Mouse (Mus musculus) regulatory T cell (primary cell): ENCODE results near the gene Med14.

ENCODE experiments used
- in situ Hi-C: fragments of 300-600 bp; cut with MboI, MseI; formaldehyde crosslinking; loops from one replicate; pipeline ENCODE4 v1.15.1; 2025; ENCODE audit warnings: high pct_unique_total_duplicates

The Med14 gene

GRCm38 (mm10) chrX:12673054-12673775 lies 88.7 kb downstream of the Med14 start, which contains the start of gene 1810030O07Rik:
1810030O07Rik (minus strand) TSS chrX:12673668.
- in situ Hi-C loops, result no loop called here

- in situ Hi-C loops, result no loop called here
Observed at GRCm38 (mm10) chrX:12653879-12654278, 108.0 kb downstream of the Med14 start.

- in situ Hi-C loops, result no loop called here
Observed at GRCm38 (mm10) chrX:12651906-12652305, 110.0 kb downstream of the Med14 start.

GRCm38 (mm10) chrX:12645531-12646304 lies 116.2 kb downstream of the Med14 start:
- in situ Hi-C loops, result no loop called here

- in situ Hi-C loops, result no loop called here
Observed at GRCm38 (mm10) chrX:12644976-12645375, 116.9 kb downstream of the Med14 start.
